Mouse (Mus musculus): Measurements from ENCODE around the gene 2310061I04Rik.
A peak's percentile ranks its signal among the peaks of the same experiment; 100 is the strongest.

2310061I04Rik gene

DNA sequence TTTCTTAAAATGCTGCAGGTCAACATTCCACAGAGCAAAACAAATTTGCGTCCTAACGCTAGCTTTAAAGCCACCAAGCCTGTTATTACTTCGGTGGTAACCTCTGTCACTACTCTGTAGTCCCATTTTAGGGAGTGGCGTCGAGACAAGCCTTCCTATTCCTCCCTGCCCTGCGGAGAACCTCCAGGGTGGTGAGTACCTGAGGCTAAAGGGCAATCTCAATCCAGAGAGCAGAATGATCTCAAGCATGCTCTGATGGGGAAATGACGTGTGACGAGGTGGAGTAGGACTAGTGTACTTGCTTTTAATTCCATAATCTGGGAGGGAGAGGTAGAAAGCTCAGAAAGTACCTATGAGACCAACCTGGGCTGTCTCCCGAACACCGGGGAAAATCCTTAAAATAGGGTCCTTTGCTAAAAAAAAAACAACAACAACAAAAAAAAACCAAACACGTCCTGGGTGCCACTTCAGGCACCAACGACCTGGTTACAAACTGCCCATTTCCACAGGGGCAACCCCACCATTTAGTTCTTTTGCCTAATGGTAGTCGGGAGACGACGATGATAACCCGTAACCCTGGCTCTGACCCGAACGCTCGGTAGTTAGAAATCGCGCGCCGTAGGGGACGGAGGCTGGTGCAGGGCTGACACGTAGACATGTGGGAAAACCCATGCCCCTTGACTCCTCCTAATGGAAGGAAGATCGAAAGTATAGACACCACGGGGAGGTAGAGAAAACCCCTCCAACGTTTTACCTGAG lies 18.5 kb upstream of the 2310061I04Rik start:
- no peak for DNase-seq

GRCm38 (mm10) chr17:35914975-35915374 lies 17.7 kb upstream of the 2310061I04Rik start:
- DNase-seq = no peak

- peak; percentile 98 for DNase-seq
Measured at GRCm38 (mm10) chr17:35909919-35910369, 12.7 kb upstream of the 2310061I04Rik start, which contains the start of gene Atat1. Gene Atat1 (minus strand): TSS chr17:35910075.

DNA sequence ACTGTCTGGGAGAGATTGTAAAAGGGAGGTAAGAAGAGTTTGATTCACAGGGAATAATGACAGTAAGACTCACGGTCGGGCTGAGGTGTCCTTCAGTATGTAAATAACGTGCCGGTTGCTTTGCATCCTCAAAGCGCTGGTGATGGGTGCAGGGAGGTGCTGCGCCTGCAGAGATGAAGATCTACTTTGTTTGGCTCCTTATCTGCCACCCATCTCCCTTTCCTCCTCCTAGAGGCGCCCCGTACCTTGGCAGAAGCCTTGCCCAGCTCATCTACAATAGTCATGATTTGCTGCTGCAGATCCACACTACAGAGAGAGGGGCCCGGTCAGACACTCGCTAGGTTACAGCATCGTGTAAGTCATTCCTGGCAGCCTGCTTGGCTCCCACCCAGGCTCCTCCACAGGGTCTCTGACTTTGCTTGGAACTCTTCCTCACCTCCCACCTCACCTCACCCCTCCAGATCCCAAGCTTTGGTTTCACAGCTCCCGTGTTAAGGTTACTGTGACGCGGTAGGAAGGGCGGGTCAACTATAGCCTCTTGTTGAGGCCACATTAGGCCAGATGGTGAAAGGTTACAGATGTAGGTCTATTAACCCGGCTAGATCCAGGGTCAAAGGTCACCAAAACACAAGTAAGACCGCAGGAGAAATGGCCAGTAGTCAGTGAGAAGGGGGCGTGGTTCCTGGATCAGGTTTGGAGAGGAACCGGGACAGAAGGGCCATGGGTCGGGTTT lies 12.1 kb upstream of the 2310061I04Rik start:
- DNase-seq = no peak

GRCm38 (mm10) chr17:35907609-35908008 lies 10.4 kb upstream of the 2310061I04Rik start:
- no peak for DNase-seq

GRCm38 (mm10) chr17:35905587-35905986 lies 8.4 kb upstream of the 2310061I04Rik start:
- no peak for DNase-seq

DNA sequence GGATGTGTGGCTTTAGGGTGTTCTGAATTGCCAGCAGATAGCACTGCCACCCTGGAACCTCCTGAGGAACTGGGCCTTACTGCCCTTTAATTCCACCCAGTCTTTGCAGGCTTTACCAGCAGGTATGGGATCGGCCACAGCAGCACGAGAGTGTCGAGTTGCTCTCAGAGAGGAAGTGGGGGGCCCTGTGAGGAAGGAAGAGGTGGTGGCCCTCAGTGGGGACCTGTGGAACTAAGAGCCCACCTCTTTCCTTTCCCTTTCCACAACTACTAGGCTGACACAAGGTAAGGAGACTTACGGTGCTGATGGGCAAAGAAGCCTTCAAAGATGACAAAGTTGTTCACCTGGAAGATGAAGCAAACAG lies 6.7 kb upstream of the 2310061I04Rik start:
- DNase-seq = no peak

GRCm38 (mm10) chr17:35903343-35903991 lies 6.2 kb upstream of the 2310061I04Rik start:
- no peak for DNase-seq

GRCm38 (mm10) chr17:35900636-35901035 lies 3.4 kb upstream of the 2310061I04Rik start:
- no peak for DNase-seq

GRCm38 (mm10) chr17:35897644-35898573 lies 678 bp upstream of the 2310061I04Rik start:
- DNase-seq = no peak

DNA sequence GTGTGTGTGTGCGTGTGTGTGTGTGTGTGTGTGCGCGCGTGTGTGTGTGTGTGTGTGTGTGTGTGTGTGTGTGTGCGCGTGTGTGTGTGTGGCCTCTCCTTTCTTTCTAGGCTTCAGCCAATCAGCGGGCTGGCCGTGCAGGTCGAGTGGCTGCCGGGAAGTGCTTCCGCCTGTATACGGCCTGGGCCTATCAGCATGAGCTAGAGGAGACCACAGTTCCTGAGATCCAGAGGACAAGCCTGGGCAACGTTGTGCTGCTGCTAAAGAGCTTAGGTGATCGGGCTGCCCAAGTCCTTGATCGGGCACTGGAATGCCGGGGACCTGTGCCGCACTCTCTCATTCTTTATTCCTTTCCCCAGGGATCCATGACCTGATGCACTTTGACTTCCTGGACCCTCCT lies 9.5 kb downstream of the 2310061I04Rik start:
- no peak for DNase-seq

GRCm38 (mm10) chr17:35883777-35884176 lies 13.5 kb downstream of the 2310061I04Rik start:
- DNase-seq = no peak

DNA sequence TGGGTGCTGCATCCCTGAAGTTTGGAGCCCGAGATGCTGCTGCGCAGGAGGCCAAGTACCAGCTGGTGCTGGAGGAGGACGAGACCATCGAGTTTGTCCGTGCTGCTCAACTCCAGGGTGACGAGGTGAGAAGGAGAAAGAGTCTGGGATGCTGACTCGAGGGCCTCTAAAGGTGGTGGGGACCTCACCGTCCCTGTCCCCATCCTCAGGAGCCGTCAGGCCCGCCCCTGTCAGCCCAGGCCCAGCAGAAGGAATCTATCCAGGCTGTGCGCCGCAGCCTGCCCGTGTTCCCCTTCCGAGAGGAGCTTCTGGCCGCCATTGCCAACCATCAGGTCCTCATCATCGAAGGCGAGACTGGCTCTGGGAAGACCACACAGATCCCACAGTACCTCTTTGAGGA lies 14.3 kb downstream of the 2310061I04Rik start:
- DNase-seq = no peak

DNA sequence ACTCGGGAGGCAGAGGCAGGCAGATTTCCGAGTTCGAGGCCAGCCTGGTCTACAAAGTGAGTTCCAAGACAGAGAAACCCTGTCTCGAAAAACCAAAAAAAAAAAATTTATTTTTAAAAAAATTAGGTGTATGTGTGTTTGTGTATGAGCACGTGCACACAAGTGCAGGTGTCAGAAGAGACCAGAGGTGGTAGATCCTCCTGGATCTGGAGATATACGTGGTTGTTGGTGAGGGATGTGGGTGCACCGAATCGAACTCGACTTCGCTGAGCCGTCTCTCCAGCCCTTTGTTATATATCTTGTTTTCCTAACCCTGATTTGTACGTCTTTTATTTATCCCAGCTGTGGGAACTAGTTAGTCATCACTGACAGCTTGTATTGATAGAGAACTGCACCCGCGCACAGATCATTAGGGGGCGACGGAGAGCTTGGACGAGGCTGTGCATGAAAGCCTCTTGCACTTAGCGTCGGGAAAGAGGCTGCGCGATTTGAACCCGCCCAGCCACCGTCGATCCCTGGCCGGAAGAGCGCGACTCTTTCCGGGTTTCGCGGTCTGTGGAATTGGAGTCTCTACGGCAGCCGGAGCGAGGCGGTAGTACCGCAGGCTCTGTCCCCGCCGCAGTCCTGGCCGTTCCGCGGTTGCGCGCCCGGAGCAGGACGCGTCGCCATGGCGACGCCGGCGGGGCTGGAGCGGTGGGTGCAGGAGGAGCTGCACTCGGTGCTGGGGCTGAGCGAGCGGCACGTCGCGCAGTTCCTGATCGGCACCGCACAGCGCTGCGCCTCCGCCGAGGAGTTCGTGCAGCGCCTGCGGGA lies 17.8 kb downstream of the 2310061I04Rik start, which contains the start of gene Dhx16:
Gene Dhx16, plus strand, starts transcription at position 575 of the 813 bp plus-strand sequence.
- DNase-seq = peak; percentile 93

DNA sequence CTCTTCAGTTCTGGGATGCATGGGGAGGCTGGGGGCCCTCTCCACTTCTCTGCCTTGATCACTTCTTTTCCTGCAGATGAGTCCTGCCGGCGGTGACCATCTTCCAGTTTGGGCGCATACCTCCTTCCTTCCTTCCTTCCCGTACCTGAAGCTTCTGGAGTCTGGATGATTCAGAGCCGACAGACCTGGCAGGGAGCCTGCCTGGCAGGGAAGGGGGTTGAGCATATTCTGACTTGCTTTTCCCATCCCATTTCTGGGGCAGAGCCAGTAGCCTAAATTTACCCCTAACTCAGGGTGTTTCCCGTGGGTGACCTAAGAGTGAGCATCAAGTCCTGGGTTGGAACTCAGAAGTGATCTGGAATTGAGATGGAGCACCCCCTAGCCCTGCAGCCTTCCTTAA lies 22.5 kb downstream of the 2310061I04Rik start:
- DNase-seq = no peak

DNA sequence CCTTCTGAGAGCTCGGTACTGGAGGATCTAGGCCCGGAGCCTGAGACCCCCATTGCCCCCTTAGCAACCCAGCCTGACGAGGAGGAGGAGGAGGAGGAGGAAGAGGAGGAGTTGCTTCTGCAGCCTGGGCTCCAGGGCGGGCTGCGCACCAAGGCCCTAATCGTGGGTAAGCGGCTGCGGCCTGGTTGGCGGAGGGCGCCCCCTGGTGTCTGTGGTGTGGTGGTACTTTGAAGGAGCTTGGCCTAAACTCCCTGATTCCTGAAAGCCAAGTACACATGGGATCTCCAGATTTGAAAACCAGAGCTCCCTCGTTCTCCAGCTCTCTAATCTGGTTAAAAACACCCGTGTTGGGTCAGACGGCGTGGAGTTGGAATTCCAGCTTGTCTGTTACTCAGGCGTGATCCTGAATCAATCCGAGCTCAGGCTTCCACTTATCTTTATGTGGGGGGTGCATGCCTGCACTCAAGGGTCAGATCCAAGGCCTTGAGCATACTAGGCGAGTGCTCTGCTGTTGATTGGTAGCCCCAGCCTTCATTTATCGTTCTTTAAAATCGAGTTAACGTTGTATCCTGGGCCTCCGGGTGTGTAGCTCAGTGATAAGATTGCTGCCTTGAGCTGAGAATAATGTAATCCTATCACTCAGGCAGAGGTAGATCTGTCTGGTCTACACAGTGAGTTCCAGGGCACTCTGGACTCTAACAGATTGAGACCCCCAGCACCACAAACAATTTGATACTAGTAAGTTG lies 23.3 kb downstream of the 2310061I04Rik start:
- peak; percentile 94 for DNase-seq

GRCm38 (mm10) chr17:35870884-35871696 lies 26.1 kb downstream of the 2310061I04Rik start:
- peak; percentile 44 for DNase-seq

DNA sequence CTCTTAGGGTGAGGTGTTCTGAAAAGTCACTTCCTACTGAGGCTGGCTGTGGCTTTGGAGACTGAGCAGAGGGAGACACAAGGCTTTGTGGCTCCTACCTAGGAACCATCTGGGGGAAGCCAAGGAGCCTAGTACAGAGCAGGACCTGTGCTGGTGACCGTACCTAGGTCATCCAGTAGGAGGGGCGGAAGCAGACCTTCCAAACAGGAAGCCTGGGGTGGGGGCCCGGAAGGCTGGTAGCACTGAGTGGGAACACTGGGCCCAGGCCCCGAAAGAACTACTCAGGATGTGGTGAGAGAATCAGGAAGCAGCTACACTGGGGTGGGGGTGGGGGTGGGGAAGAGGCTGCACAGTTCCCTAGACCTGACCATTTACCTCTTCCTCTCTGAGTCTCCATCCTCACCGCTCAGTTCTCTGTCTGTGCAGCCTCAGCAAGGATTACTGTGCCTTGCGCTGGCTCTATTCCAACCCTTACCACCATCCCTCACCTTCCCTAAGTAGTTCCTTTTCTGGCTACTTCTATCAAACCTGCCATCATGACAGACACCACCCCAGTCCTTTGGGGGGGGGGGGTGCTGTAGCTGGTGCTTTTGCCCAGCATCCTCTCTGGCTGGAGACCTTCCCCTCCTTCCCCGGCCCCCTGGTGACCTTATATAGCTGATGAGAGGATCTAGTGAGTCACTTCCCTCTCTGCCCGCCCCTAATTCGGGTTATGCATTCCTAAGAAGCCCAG lies 26.9 kb downstream of the 2310061I04Rik start:
- no peak for DNase-seq

Measured in right cerebral cortex, postnatal 4 days (tissue).